Mouse (Mus musculus): Measurements from ENCODE around the gene Cdk6. TPM values are rescaled to one million over a fixed set of nuclear protein-coding genes. Genes with fewer than 3 reads are reported as not detected.

Gene Cdk6
- polyA plus RNA-seq, 1 experiment: not detected

DNA sequence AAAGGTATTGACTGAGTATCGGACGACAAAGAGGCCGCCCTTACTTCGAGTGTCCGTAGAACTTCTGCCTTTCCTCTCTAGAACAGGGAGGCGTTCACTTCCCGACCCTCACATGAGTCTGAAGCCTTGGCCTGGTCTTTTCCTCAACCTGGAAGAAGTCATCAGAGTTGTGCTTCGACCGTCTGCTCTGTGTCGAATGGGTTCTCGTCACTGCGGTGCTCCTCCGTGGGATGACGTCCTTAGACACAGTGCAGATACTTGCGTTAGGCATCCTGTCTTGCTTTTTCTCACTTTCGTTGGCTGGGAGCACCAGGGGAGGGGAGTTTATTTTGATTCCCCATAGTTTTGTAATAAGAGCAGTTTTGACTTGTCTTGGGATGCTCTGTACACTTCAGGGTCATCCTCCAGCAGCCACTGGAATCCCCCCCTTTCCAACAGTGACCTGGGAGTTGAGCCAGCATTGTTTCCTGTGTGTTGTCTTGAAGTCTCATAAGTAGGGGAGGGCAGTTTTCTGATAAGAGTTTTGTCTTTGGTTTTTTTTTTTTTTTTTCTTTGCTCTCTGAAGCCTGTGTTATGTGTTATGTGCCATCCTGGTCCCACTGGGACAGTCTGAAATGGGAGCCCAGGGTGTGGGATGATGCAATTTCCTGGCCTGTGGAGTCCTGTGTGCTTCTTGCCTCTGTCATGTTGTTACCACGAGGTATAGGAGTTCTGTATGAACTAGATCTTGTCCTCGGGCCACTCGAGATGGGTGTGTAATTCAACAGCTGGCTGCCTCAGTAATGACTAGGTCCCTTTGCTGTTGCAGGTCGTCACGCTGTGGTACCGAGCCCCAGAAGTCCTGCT, 131.2 kb downstream of the Cdk6 start:
- Histone ChIP-seq H3K4me1 (ENCODE audit: control insufficient read depth, insufficient read depth, low read length) (no peaks in the 10 kb centered on the region), H3K27ac (ENCODE audit: insufficient read depth, low read depth, low read length) (no peak overlapping the region), H3K4me3 (ENCODE audit: insufficient read depth, low read depth, low read length) (no peak overlapping the region)
- TF ChIP-seq CTCF (IDR thresholded peaks at IDR 0.05; ENCODE audit: insufficient read depth, low read depth, low read length) (no peak), POLR2A (IDR thresholded peaks at IDR 0.05; ENCODE audit: insufficient read depth, low read depth, low read length) (no peak)
- 92% methylated on average over 22 of the region's 22 CpGs for WGBS

DNA sequence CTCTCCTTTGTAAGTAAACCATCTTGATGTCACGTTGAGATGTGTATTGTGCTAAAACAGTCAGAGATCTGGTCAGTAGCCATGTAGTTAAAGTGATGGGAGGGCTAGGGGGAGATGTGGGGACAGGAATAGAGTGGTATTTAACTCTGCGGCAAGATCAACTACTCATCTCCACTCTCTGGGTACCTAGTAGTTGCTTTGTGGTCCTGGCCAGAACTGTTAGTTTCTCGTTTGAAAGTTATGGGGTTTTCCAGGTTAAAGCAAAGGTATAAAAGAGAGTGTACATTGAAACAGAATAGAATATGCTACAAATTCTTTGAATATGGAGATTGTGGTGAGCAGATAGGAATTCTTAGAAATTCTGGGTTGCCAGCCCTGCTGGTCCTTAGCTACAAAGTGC, 136.4 kb downstream of the Cdk6 start:
- H3K4me1 ChIP-seq (ENCODE audit: control insufficient read depth, insufficient read depth, low read length): no peaks in the 10 kb centered on the region
- WGBS: 73% methylated on average over 3 of the region's 3 CpGs
- H3K4me3 ChIP-seq (ENCODE audit: insufficient read depth, low read depth, low read length): no peak overlapping the region
- H3K27ac ChIP-seq (ENCODE audit: insufficient read depth, low read depth, low read length): no peak overlapping the region
- no peak for TF ChIP-seq POLR2A (IDR thresholded peaks at IDR 0.05; ENCODE audit: insufficient read depth, low read depth, low read length)
- TF ChIP-seq CTCF (IDR thresholded peaks at IDR 0.05; ENCODE audit: insufficient read depth, low read depth, low read length): no peak

DNA sequence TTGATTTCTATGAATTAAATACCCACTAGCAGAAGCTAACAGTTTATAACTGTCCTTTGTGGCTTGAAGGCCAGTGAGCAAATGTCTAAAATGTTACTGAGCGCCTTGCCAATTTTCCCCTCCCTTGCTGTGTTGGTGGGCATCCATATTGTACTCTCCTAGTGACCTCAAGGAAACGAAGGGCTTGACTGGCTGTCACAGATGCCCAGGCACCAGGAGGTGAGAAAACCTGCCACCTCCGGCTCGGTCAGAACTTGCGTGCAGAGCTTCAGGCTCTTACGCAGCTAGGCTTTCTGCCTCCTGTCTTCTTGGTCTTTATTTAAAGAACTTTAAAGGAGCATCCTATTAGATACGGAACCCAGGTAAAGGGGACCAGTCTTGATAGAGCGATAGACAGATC, 136.9 kb downstream of the Cdk6 start:
- no peaks in the 10 kb centered on the region for H3K4me1 ChIP-seq (ENCODE audit: control insufficient read depth, insufficient read depth, low read length)
- 97% methylated on average over 8 of the region's 8 CpGs for WGBS
- no peak overlapping the region for H3K4me3 ChIP-seq (ENCODE audit: insufficient read depth, low read depth, low read length)
- H3K27ac ChIP-seq (ENCODE audit: insufficient read depth, low read depth, low read length): no peak overlapping the region
- no peak for TF ChIP-seq CTCF (IDR thresholded peaks at IDR 0.05; ENCODE audit: insufficient read depth, low read depth, low read length)
- TF ChIP-seq POLR2A (IDR thresholded peaks at IDR 0.05; ENCODE audit: insufficient read depth, low read depth, low read length): no peak

DNA sequence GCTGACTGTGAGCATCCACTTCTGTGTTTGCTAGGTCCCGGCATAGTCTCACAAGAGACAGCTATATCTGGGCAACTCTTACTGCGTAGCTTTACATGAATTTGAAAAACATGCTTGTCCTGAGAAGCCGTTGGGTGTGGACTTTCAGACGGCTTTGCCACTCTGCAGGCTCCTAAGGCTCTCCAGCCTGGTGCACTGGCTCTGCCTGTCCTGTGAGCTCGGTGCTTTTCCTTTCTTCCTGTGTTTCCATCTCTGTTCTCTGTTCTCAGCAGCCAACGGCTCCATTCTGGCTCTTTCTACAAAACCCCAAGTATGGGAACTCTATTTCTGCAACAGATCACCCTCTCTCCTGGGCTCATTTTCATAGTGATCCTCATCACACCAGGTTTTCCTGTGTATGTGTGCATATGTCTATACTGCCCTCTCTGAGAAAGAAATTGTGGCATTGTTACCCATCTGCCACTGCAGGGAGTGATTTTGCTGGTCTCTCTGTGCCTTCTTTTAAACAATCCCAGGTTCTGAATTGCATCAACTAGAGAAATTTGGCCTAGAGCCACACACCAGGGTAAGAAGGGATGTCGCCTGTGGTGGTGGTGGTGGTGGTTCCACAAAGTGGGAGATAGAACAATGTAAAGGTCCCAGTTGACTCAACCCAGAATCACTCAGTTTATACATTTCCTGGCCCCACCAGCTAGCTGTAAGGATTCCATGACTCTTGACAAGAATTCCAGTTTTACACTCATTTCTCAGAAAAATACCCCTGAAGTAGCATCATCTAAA, 137.9 kb downstream of the Cdk6 start:
- H3K27ac ChIP-seq (ENCODE audit: insufficient read depth, low read depth, low read length): no peak overlapping the region
- WGBS: 81% methylated on average over 7 of the region's 7 CpGs
- TF ChIP-seq POLR2A (IDR thresholded peaks at IDR 0.05; ENCODE audit: insufficient read depth, low read depth, low read length) (no peak), CTCF (IDR thresholded peaks at IDR 0.05; ENCODE audit: insufficient read depth, low read depth, low read length) (no peak)
- no peaks in the 10 kb centered on the region for H3K4me1 ChIP-seq (ENCODE audit: control insufficient read depth, insufficient read depth, low read length)
- no peak overlapping the region for H3K4me3 ChIP-seq (ENCODE audit: insufficient read depth, low read depth, low read length)

DNA sequence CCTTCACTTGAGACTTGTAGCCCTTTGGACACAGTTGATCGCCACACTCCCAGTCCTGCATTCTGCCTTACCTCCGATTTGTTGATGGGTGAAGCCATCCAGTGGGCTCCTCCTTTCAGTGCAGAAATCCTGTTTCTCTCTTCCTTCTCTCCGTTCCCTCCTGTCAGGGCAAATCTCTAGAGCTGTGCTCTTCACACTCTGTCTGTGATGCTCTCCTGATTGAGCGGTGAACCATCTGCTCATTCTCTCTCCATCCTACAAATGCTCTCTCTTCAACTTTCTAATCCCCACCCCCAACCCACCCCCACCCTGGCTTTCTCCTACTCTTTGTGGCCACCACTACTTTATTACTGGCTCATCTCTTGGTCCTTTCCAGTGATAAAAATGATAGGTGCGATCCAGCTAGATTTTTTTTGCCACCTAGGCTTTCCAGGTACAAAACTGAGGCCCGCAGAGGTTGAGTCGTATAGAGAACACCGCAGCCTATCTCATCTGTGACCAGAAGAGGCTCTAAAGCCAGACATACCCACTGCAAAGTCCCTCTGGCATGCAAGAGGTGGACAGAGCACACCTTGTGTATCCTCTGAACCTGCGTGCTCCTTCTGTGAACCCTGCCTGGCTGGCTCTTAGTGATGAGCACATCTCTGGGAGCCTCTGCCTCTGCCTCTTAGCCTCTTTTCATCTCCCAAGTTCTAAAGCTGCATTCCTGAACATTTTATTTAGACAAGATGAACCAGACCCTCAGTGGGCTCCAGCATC, 139.5 kb downstream of the Cdk6 start:
- H3K27ac ChIP-seq (ENCODE audit: insufficient read depth, low read depth, low read length): no peak overlapping the region
- TF ChIP-seq POLR2A (IDR thresholded peaks at IDR 0.05; ENCODE audit: insufficient read depth, low read depth, low read length) (no peak), CTCF (IDR thresholded peaks at IDR 0.05; ENCODE audit: insufficient read depth, low read depth, low read length) (no peak)
- H3K4me3 ChIP-seq (ENCODE audit: insufficient read depth, low read depth, low read length): no peak overlapping the region
- H3K4me1 ChIP-seq (ENCODE audit: control insufficient read depth, insufficient read depth, low read length): no peaks in the 10 kb centered on the region
- 93% methylated on average over 9 of the region's 9 CpGs for WGBS

DNA sequence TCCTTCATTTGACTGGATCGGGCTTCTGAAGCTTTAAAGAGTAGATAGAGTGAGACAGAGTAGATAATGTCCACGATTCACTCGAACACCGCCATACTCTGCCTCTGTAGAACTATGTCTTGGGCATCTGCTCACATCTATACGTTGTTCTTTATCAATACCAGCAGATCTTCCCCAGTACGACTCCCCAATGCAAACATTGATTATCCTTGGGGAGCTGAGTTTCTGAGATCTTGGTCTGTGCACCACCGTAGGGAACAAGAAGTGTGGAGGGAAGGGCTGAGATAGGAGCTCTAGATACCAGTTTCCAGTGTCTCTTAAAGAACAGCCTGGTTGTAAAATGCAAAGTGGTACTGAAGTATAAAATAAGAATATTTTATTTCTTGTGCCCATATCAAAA, 141.2 kb downstream of the Cdk6 start:
- 95% methylated on average over 7 of the region's 7 CpGs for WGBS
- Histone ChIP-seq H3K27ac (ENCODE audit: insufficient read depth, low read depth, low read length) (no peak overlapping the region), H3K4me1 (ENCODE audit: control insufficient read depth, insufficient read depth, low read length) (no peaks in the 10 kb centered on the region), H3K4me3 (ENCODE audit: insufficient read depth, low read depth, low read length) (no peak overlapping the region)
- TF ChIP-seq POLR2A (IDR thresholded peaks at IDR 0.05; ENCODE audit: insufficient read depth, low read depth, low read length) (no peak), CTCF (IDR thresholded peaks at IDR 0.05; ENCODE audit: insufficient read depth, low read depth, low read length) (no peak)

DNA sequence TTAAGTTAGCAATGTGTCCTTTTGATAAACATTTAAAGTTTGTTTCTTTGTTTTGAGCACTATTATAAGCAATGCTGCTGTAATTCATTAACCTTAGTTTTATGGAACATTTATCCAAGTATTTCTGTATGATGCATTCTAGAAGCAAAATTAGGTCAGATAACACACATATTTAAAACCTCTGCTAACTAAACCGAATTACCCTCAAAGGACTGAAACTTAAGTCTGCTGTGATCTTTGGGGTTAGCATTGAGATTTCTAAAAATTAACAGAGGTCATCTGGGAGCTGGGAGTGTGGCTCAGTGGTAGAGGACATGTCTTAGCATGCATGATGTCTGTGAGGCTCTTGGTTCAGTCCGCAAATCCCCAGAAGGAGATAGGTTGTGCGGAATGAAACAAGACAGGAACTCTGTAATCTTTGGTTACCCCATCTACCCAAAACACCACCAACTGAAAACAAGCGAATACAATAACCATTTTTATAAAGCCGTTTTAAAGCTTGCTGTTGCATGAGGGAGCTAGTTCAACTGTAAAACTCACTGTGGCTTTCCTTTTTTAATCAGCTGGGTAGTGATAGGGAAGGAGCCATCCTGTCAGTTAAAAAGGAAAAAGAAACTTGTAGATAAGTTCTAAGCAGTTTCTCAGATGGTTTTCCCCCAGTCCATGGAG, 141.9 kb downstream of the Cdk6 start:
- WGBS: 94% methylated on average over 5 of the region's 5 CpGs
- Histone ChIP-seq H3K4me1 (ENCODE audit: control insufficient read depth, insufficient read depth, low read length) (no peaks in the 10 kb centered on the region), H3K27ac (ENCODE audit: insufficient read depth, low read depth, low read length) (no peak overlapping the region), H3K4me3 (ENCODE audit: insufficient read depth, low read depth, low read length) (no peak overlapping the region)
- no peak for TF ChIP-seq POLR2A (IDR thresholded peaks at IDR 0.05; ENCODE audit: insufficient read depth, low read depth, low read length)
- TF ChIP-seq CTCF (IDR thresholded peaks at IDR 0.05; ENCODE audit: insufficient read depth, low read depth, low read length): no peak

DNA sequence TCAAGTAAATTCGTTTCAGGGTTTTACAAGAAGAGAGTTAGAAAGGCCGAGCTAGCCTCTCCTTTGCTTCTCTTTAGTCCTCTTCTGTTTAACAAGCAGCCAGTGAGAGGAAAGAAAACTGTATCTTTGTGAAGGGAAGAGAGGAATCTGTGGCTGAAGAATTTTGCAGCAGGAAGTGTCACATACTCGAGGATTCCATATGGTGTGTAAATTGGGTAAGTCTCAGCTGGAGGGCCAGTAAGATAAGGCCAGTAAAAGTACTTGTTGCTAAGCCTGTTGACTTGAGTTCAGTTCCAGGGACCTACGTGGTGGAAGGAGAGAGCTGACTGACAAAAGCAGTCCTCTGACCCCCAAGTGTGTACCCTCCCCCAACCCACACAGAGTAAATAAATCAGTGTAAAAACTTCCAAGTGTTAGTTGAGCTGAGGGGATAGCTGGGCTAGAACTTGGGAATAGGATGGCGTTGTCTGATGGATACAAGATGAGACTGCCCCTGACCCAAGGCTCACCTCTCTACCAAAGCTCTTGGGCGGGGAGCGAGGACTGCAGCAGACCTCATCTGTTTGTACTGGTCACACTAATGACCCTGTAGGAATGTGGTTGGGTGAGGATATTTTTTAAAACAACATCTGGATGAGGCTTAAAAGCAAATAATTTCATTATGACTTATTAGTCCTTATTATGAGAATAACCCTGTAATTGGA, 145.4 kb downstream of the Cdk6 start:
- TF ChIP-seq POLR2A (IDR thresholded peaks at IDR 0.05; ENCODE audit: insufficient read depth, low read depth, low read length) (no peak), CTCF (IDR thresholded peaks at IDR 0.05; ENCODE audit: insufficient read depth, low read depth, low read length) (no peak)
- Histone ChIP-seq H3K27ac (ENCODE audit: insufficient read depth, low read depth, low read length) (no peak overlapping the region), H3K4me3 (ENCODE audit: insufficient read depth, low read depth, low read length) (no peak overlapping the region), H3K4me1 (ENCODE audit: control insufficient read depth, insufficient read depth, low read length) (no peaks in the 10 kb centered on the region)
- 90% methylated on average over 7 of the region's 7 CpGs for WGBS

Measured in olfactory bulb, adult 2 months (tissue).